Mouse (Mus musculus): ENCODE measurements at regions not wholly inside any gene's neighbourhood (a gene's known extent, or its start where the extent isn't known, plus 50 kb on each side); places are given as distances from the start of the nearest gene placed in this dataset.

- Histone ChIP-seq H3K27me3 (no peaks in the 10 kb centered on the region), H3K27ac (replicated peaks) (no peak overlapping the region), H3K4me2 (replicated peaks) (no peak overlapping the region), H3K4me3 (no peak overlapping the region), H3K9me3 (no peaks in the 10 kb centered on the region), H3K4me1 (peaks cover 14% of the 10 kb centered on the region), H3K9ac (replicated peaks) (no peak overlapping the region), H3K36me3 (no peaks in the 10 kb centered on the region)
- no peak for ATAC-seq (replicated peaks)
- 90% methylated on average over 9 of the region's 9 CpGs for WGBS
These were observed 120.0 kb downstream of the Usp46 start for GRCm38 (mm10) chr5:73948031-73948899.

Measured in forebrain, embryonic 15.5 days (tissue).